Mouse (Mus musculus) cerebellum, adult 18-20 months (tissue): ENCODE results near the gene Hint1.
"Not testable (repeated sequence)": the region's sequence is repeated elsewhere in the genome, so short reads cannot be mapped to it uniquely, and the experiment has no call there.

Source experiments
- DNase-seq, 2 experiments: peaks; one replicate each; pipeline ENCODE4 v3.0.0; 2021

The Hint1 gene

DNA sequence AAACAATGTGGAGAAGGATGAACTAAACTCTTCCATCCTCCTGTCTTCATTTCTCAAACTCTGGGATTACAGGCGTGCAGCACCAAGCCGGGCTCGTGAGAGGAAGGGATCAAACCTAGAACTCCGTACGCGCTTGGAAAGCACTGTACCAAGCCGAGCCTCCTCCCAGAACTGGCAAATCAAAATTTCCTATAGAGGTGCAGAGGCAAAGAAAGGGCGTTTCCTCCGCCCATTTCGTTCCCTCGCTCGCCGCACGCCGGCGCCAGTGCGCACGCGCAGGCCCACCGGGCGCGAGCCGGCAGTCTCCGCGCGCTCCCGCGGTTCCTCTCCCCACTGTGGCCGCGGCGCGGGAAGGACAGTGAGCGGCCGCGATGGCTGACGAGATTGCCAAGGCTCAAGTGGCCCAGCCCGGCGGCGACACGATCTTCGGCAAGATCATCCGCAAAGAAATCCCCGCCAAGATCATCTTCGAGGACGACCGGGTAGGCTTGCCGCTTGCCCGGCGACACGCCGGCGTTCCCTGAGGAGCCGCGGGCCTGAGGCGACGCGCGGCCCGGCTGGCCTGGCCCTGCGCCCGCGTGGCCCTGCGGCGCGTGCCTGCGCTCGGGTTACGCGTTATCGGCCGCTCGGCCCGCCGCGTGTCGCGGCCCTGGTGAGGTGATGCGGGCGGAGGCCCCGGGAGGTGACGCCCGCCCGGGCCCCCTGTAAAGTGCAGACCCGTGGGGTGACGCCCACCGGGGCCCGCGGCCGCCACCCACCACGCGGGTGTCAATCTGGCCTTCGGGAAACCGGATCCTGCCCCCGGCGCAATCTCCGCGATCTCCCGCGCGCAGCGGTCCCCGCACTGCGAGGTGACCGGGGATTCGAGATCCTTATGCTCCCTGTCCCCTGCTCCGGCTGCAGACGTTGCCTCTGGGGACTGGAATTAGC, at the start of gene Hint1:
TSS of gene Hint1 (plus strand) at position 265 of the 930 bp plus-strand sequence.
- DNase-seq: peak; percentile 92 to 98

DNA sequence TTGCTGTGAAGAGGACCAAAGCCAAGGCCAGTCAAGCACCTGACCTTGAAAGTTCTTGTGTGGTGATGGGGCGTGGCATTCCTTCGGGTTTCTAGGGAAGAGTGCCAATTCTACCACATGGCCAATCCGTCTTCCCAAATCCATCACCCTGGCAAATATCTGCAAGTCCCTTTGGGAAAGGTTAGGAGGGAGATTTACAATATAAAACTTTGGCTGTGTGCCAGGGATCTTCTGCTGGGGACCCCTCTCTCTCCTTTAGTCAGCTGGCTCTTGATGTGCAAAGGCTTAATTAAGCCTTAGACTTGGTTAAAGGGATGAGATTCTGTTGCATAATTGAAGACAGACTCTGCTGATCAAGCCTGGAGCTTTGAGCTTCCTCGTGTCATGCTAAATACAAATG, 48.7 kb upstream of the Hint1 start:
- DNase-seq: no peak

DNA sequence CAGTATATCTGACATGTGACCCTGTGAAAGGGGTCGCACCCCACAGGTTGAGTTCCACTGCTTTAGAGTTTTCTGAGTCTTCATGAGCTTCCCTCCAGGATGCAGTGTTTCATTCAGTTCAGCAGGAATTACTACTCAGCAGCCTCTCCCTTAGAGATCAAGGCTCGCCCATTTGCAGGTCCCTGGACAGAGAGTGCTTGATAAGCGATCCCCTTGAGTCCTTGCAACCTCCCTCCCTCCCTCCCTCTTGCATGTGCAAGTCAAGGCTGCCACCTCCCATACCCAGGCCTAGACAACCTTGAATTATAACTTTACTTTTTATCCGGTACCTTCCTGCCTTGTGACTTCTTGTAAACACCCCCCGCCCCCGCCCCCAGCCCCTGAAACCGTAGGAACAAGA, 46.7 kb upstream of the Hint1 start:
- DNase-seq: no peak

DNA sequence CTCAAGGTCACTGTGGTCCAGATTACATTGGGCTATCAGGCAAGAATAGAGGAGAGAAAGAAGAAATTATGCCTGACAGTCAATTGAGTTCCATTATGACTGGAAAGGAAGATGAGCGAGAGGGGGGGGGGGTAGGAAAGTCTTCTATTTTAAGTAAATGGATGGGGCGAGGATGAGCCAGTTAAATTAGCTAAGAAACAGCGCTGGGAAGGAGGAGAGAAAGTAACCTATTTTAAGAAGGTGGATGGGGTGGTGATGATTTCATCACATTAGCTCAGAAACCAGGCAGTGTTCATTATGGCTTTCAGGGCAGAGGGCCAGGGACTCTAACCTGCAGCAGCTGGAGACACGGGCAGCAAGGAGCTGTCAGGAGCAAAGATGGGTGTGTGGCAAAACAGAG, 42.7 kb upstream of the Hint1 start:
- no peak for DNase-seq

DNA sequence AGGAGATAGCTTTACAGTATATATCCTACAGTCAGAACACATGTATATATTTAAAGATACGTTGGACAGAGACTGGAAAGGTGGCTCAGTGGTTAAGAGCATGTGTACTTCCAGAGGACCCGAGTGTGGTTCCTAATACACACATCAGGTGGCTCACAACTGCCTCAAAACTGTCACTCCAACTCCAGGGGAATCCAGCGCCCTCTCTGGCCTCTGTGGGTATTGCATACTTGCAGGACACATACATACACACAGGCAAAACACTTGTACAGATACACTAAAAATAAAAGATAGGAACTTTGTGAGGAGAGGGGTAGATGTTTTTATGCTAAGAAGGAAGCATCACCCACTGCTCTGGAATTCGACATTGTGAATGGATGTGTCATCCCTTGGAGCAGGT, 40.4 kb upstream of the Hint1 start:
- no peak for DNase-seq

DNA sequence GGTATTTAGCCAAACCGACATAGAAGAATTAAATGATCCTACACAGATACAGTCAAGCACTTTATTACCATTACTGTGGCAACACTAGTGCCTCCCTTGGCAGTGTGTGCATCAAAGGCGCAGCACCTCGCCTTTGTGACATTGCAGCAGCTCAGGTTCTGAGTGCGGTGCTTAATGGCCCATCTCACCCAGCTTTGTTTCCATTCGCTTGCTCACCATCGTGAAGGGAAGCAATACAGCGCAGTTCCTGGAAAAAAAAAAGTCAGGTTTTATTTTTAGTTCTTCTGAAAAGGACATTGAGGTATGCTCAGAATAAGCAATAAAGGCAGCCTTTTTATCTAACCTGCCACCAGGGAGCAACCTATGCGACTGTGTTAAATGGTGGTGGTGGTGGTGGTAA, 39.4 kb upstream of the Hint1 start:
- no peak for DNase-seq

DNA sequence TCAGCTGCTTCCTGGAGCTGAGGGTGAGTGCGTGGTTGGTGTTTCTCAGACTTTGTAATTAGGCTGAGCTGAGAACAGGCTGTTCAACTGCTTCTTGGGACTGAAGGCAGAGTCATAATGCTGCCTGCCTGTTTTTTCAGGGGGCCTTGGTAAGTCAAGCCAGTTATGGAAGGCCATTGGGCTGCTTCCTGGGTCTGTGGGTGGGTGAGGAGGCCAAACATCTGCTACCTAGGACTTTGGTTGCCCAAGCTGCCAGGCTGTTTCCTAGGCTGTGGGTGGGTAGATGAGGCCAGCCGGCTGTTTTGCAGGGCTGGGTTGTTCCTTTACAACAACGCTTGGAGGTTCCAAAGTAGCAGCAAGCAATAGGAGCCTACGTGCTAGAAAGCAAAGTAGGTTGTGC, 32.4 kb upstream of the Hint1 start:
- DNase-seq: no peak

DNA sequence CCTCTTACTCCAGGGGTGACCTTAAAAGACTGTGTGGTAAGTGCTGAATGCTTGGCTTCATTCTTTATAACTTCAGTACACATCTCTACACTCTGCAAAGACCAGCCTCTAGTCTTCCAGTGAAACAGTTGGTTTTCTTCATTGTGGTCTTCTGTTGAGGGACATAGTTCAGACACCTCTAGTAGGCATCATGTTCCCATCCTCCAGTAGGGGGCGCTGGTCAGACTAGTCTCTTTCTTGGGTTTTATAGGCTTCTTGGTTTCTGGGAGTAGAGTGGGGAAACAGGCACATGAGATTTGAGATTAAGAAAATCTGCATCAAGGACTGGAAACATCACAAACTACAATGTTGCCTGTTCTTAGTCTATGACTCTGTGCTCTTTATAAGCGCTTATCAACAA, 31.6 kb upstream of the Hint1 start:
- no peak for DNase-seq

DNA sequence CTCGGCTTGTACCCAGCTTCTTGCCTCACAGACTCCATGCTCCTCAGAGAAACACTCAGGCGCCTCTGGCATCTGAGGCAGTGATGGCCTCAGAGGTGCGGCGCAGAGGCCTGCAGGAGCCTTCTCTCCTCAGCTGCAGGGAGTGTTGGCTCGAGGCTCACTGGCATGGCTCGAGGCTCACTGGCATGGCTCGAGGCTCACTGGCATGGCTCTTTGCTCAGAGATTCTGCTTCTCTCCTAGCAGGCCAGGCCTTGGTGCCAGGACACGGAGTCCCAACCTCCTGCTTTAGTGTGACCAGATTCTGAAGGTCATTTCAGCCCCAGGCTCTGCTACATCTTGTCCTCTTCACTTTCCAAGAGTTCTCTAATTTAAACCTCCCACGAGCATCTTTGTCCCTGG, 30.1 kb upstream of the Hint1 start:
- DNase-seq: peak; percentile 43 to 61

DNA sequence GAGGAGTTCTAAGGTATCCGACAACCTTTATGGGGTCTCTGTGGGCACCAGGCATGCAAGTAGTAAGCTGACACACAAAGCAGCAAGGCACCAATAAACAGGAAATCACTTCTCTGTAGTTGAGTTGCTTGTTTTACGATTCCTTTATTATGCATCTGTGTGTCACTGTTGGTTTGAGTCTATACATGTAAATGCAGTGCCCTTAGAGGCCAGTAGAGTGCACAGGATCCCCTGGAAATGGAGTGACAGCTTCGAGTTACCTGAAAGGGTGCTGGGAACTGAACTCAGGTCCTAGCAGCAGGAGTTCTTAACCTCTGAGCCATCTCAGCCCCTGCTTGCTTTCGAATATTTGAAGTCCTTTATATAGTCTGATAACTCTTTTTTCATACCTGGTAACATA, 26.5 kb upstream of the Hint1 start:
- DNase-seq: no peak

DNA sequence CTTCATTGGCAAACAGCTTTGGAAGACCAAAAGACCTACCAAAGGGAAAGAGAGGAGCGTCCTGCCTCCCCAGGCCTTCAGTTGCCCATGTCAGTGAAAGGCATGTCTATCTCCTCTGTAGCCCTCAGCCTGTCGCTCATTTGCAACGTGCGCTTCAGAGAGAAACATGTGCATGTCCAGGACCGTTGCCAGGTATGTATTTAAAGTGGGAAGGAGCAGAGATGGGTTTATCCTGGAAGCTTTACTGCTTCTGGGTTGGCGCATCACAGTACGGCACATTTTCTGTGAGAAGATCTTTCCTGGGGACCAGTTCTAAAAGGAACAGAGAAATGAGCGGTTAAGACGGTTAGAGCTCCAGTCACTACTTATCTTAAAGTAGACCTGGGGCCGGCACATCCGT, 25.3 kb upstream of the Hint1 start:
- no peak for DNase-seq

DNA sequence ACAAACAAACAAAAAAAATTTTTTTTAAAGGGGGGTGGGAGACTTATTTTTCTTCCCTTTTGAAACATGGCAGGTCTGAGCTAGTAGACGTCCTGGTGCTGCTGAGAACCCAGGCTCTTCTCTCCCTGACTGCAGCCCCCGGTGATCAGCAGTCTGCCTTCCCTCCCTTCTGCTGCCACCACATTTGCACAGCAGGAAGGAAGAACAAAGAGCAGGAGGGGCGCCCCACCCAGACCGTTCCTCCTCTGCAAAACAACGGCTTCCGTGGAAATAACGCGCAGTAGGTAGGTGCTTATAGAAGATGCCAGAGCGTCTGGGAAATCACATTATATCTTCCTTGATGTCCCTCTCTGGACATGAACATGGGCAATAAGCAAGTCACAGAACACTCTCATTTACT, 21.8 kb upstream of the Hint1 start:
- DNase-seq: no peak

DNA sequence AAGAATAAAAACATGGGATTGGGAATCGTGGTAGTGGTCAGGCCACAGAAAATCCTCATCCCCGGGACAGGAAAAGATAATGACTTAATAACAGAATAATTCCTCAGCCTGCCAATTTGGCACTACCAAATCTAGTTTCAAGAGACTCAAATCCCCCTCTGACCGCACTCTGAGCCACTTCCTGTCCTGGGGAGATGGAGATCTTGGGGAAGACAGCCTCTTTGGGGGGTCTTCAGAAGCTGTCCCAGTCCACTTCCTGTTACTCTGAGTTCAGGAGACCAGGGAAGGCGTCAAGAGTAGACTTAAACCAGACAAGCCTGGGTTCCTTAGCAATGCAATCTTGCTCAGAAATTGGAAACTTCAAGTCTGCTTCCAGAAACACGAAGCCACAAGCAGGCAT, 21.2 kb upstream of the Hint1 start:
- no peak for DNase-seq

DNA sequence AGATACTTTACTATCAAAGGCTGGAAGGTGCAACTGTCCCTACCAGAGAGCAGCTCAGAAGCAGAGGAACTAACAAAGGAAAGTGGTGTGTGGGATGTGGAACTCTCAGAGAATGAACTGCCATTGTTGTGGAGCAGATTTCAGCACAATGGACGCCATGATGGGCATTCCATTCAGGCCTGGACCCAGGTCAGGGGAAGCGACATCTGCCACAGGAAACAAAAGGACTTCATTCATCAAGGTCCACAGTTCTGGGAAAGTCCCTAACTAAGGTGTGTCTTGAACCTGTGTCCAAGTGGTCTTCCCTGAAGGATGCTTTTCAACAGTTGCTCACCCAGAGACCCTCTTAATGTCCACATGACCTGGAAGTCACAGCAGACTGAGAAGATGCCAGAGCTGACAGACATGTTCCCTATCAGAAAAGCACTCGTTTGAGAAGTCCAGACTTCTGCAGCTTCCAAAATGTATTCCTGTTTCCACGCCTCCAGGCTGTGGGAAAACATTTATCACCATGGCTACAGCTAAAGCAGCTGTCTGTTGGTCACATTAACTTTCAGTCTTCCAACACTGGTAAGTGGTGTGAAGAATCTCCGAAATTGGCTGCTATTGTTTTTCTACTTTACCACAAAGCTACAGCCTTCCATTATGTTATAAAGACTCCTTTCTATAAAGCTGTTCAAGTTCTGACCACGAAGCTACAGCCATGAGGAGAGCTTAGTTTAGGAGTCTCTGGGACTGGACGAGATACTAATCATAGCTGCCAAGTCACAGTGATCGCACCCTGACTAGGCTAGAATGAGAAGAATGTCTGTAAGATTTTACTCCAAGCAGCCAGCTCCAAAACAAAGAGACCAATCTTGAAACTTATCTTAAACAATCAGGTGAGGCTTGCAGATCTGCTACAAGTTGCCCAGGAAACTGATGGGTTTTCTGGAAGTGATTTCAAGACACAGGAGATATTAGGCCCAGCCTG, 20.4 kb upstream of the Hint1 start:
- DNase-seq: no peak

DNA sequence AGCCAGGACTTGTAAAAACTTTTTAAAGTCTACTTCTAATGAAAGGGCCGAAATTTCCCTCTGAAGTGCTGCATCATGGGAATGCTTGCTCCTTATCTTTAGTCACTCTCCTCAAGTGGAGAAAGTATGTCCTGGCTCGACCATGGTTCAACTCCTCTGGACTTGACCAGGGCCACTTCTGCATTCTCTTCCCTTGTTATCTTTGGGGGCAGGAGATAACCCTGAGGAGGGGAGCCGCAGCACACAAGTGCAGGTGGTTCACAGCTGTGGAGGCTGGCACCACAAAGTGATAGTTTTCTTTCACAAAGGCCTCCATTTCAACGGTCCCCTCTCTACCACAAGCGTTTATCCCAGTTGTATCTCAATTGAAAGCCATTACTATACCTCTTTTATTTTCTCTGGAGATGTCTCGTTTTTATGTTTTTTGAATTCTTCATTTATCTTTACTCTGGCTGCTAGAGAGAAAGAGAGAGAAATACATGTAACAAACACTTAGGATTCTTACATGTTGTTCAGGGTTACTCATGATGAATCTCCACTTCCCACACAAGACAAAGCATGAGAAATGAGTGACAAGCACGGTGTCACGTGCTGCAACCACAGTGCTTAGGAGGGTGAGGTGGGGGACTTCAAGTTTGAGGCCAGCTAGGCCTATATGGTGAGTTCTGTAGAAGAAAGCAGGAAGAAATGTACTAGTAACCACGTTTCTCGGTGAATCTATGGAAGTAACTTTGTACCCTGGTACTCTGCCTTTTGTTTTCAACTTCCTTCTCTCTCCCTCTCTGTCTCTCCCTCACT, 16.0 kb upstream of the Hint1 start:
- DNase-seq: no peak

DNA sequence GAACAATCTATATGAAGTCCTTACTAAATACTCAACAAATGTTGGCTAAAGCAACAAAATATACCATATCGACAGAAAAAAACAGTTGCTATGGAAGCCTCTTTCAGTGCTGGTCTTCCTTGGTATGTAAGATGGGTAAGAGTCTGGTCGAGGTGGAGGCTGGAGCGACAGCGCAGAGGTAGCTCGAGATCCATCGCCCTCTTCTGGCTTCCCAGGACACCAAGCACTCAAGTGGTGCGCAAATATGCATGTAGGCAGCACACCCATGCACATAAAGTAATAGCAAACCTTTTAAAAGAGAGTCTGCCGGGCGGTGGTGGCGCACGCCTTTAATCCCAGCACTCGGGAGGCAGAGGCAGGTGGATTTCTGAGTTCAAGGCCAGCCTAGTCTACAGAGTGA, 14.5 kb upstream of the Hint1 start:
- DNase-seq: no peak

DNA sequence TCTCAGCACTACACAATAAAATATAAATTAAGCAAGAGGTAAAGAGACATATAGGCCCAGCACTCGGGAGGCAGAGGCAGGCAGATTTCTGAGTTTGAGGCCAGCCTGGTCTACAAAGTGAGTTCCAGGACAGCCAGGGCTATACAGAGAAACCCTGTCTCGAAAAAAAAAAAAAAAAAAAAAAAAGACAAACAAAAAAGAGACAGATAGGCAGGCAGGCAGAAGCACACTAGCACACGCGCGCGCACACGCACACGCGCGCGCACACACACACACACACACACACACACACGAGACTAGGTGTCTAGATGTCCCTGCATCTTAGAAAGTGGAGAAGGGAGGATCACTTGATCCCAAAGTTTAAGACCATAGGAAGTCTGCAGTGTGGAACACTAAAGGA, 7.3 kb upstream of the Hint1 start:
- not testable (repeated sequence) for DNase-seq

DNA sequence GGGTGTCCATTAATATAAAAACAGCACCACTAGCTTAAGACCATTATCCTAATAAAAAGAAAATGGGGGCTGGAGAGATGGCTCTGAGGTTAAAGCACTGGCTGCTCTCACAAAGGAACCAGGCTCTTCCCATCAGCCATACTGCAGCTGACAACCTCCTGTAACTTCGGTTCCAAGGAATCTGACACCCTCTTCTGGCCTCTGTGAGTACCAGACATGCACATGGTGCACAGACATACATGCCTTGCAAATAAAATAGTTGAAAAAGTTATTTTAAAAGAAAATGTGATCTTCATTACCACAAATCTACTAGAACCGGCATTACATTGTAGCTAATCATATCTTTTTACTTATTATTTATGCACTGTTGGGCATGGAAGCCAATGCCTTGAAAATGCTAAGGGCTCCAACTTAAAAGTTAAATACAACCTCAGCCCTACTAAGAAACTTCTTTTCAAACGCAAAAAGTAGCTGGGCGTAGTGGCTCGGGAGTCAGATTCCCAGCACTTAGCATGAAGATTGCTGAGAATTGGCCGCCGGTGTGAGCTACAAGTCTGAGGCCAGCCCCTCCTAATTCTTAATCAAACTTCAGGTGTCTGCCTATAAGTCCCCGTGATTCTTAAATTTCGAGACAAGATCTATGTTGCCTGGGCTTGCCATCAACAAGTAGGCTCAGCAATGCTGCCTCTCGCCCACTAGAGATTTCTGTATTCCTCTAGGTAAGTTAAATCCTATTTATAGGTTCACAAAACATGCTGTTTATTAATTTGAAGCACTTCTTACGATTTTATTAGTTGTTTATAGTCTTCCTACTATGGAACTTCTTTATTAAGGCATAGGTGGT, 6.6 kb upstream of the Hint1 start:
- DNase-seq: peak in 1 of 2 experiments; percentile 22

DNA sequence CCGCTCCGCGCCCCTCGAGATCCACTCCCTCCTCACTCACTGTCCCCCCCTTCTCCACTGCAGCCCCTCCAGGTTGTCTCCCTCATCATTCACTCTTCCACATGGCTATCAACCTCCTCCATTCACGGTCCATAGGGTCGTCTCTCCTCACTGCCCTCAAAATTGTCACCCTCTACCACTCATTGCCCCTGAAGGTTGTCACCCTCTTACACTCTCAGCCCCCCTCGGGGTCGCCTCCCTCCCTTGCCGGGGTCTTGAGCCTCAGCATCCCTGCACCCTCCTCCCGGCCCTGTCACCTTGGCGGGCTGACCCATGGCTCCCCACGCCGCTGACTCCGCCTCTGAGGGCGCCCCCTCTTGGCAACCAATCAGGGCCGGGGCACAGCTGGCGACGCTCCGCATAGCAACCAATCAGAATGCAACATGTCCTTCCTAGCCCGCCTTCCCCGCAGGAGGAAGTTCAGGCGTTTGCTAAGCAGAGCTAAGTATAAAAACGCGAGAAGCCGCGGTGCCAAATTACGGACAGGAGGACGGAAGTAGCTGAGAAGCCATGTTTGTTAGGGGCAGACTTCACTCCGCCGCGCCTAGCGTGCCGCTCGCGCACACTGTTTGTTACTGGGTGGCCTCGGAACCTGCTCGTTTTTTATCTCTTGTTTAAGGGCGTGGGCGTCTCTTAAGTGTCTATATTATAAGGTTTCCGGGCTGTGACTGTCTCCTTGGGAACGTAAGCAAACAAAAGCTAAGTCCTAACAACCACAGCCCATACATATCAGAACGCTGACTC, 5.7 kb upstream of the Hint1 start, which contains the start of gene Lyrm7:
TSS of gene Lyrm7 (minus strand) at position 661 of the 783 bp plus-strand sequence.
- peak; percentile 98 for DNase-seq

DNA sequence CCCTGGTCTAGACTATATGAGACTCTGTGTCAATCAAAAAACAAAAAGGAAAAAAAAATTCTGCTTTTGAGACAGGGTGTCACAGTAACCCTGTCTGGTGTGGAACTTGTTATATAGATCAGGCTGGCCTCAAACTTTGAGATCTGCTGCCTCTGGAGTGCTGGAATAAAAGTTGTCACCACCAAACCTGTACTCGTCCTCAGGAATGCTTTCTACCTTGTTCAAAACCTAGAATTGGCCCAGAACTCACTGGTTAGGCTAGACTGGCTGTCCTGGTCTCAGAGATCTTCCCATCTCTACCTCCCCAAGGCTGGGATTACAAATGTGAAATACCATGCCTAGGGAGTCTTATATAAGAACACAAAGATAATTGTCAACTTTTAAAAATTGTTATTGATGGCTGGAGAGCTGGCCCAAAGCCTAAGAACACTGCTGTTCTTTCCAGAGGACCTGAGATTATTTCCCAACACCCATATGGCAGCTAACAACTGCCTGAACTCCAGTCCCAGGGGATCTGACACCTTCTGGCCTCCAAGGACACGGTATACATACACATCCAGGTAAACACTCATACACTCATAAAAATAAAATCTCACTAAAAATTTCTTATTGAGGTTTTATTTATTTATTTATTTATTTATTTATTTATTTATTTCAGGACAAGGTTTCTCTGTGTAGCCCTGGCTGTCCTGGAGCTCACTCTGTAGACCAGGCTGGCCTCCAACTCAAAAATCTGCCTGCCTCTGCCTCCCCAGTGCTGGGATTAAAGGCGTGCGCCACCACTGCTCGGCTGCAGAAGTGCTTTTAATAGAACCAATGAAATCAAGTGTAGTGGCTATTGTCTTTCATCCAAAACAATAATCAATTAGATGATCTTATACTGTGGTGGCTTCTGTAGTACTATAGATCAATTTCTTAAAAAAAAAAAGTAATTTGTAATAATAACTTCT, 4.4 kb upstream of the Hint1 start:
- DNase-seq: no peak
